Mouse (Mus musculus) intestine, postnatal 0 days (tissue): Measurements from ENCODE around the gene Pdcd11. TPM values are rescaled to one million over a fixed set of nuclear protein-coding genes. Genes with fewer than 3 reads are reported as not detected.

Source experiments
- ATAC-seq: fragments of 200-750 bp; cut with Nextera tagmentation; 2 replicates; pipeline ENCODE4 v1.8.0; 2017; ENCODE audit warnings: mild to moderate bottlenecking, moderate TSS enrichment, moderate library complexity
- H3K27ac ChIP-seq: fragments of 300-500 bp; sonication (generic); 2 replicates; pipeline ENCODE4 v1.5.1; 2014; ENCODE audit warnings: mild to moderate bottlenecking, low read depth, low read length, moderate library complexity
- H3K27me3 ChIP-seq: fragments of 300-500 bp; sonication (generic); replicated peaks from 2 replicates; pipeline ENCODE4 v1.6.1; 2014; ENCODE audit warnings: low read length, mixed read lengths; ENCODE audit not compliant: control insufficient read depth, insufficient read depth
- H3K36me3 ChIP-seq: fragments of 300-500 bp; sonication (generic); 2 replicates; pipeline ENCODE4 v1.6.1; 2014; ENCODE audit warnings: mild to moderate bottlenecking, moderate library complexity; ENCODE audit not compliant: control insufficient read depth, insufficient read depth
- H3K4me1 ChIP-seq: fragments of 300-500 bp; sonication (generic); replicated peaks from 2 replicates; pipeline ENCODE4 v1.6.1; 2014; ENCODE audit warnings: antibody characterized with exemption, low read length, mixed read lengths; ENCODE audit not compliant: control insufficient read depth, insufficient read depth
- H3K4me2 ChIP-seq: fragments of 300-500 bp; sonication (generic); replicated peaks from 2 replicates; pipeline ENCODE4 v1.6.1; 2014; ENCODE audit warnings: low read depth, mild to moderate bottlenecking, moderate library complexity
- H3K4me3 ChIP-seq: fragments of 300-500 bp; sonication (generic); 2 replicates; pipeline ENCODE4 v1.5.1; 2014; ENCODE audit warnings: low read depth, low read length
- H3K9ac ChIP-seq: fragments of 300-500 bp; sonication (generic); 2 replicates; pipeline ENCODE4 v1.6.1; 2014; ENCODE audit warnings: mild to moderate bottlenecking, low read depth, low read length
- H3K9me3 ChIP-seq: fragments of 300-500 bp; sonication (generic); 2 replicates; pipeline ENCODE4 v1.6.1; 2016; ENCODE audit warnings: mixed run types; ENCODE audit not compliant: control insufficient read depth
- CTCF ChIP-seq: sonication (generic); IDR thresholded peaks from 2 replicates; pipeline ENCODE4 v1.5.1; 2016; ENCODE audit warnings: low read depth, mild to moderate bottlenecking, control low read depth, antibody characterized with exemption, moderate library complexity
- WGBS: fragments of 180-500 bp; shearing (Covaris S2); extraction: QIAGEN DNeasy Blood & Tissue Kit; methylation state at CpG from one replicate; pipeline ENCODE4 v1.1.7; 2014; 5-methylcytosine and 5-hydroxymethylcytosine counted together
- polyA plus RNA-seq: library from polyadenylated mRNA; unstranded; fragments of >200 nt; fragmentation: Nextera tagmentation; extraction: Ambion mirVana; gene quantifications from 2 replicates; pipeline ENCODE4 v1.2.1, GENCODE M21; 2015

Pdcd11 gene
- polyA plus RNA-seq, 1 experiment from 2014 or later = 4.3 TPM

- no peak for TF ChIP-seq CTCF
- 0 out of 2 replicates have a peak, but pooled peaks cover 3% of the 10 kb centered on the region for H3K4me1 ChIP-seq
- peak; percentile 77 for ATAC-seq
- peak within 1 kb of the TSS; percentile 94 for H3K4me2 ChIP-seq
- H3K9ac ChIP-seq = peak within 1 kb of the TSS; percentile 70
- H3K27me3 ChIP-seq = no peaks in the 10 kb centered on the region
- no peaks in the 10 kb centered on the region for H3K9me3 ChIP-seq
- peak within 1 kb of the TSS; percentile 82 for H3K27ac ChIP-seq
- H3K4me3 ChIP-seq = peak within 1 kb of the TSS; percentile 91
- H3K36me3 ChIP-seq = peaks cover 7% of the 10 kb centered on the region
- under 1% methylated on average over 75 of the region's 75 CpGs for WGBS
Measured at GRCm38 (mm10) chr19:47050271-47051032, 40.1 kb upstream of the Pdcd11 start, which contains the start of gene Pcgf6. Pcgf6 (minus strand) TSS chr19:47050906.

GRCm38 (mm10) chr19:47052927-47053326 is 37.6 kb upstream of the Pdcd11 start:
- 70% methylated on average over 4 of the region's 4 CpGs for WGBS
- Histone ChIP-seq H3K36me3 (no peaks in the 10 kb centered on the region), H3K9ac (no peak overlapping the region), H3K4me3 (no peak overlapping the region), H3K4me1 (0 out of 2 replicates have a peak, but pooled peaks cover 3% of the 10 kb centered on the region), H3K9me3 (no peaks in the 10 kb centered on the region), H3K27me3 (no peaks in the 10 kb centered on the region), H3K27ac (peak overlapping the region; percentile 60; the same call in 1 of the 2 replicates), H3K4me2 (0 out of 2 replicates have a peak overlapping the region, but pooled peaks have one; percentile 38)
- ATAC-seq = no peak
- peak; percentile 20; the same call in 1 of the 2 replicates for TF ChIP-seq CTCF

- no peak overlapping the region for H3K9ac ChIP-seq
- peak overlapping the region; percentile 60; the same call in 1 of the 2 replicates for H3K27ac ChIP-seq
- H3K4me1 ChIP-seq = 0 out of 2 replicates have a peak, but pooled peaks cover 3% of the 10 kb centered on the region
- 0 out of 2 replicates have a peak overlapping the region, but pooled peaks have one; percentile 38 for H3K4me2 ChIP-seq
- no peaks in the 10 kb centered on the region for H3K27me3 ChIP-seq
- TF ChIP-seq CTCF = no peak
- H3K4me3 ChIP-seq = no peak overlapping the region
- no peaks in the 10 kb centered on the region for H3K36me3 ChIP-seq
- peak; percentile 89 for ATAC-seq
- 30% methylated on average over 4 of the region's 4 CpGs for WGBS
- H3K9me3 ChIP-seq = no peaks in the 10 kb centered on the region
Measured at GRCm38 (mm10) chr19:47053471-47053870, 37.1 kb upstream of the Pdcd11 start.

- Histone ChIP-seq H3K4me2 (no peak overlapping the region), H3K27me3 (no peaks in the 10 kb centered on the region), H3K27ac (no peak overlapping the region), H3K9me3 (no peaks in the 10 kb centered on the region), H3K4me1 (no peaks in the 10 kb centered on the region), H3K4me3 (no peak overlapping the region), H3K9ac (no peak overlapping the region), H3K36me3 (no peaks in the 10 kb centered on the region)
- no peak for ATAC-seq
- no peak for TF ChIP-seq CTCF
- 73% methylated on average over 1 of the region's 1 CpGs for WGBS
Measured at GRCm38 (mm10) chr19:47057684-47058083, 32.9 kb upstream of the Pdcd11 start.

GRCm38 (mm10) chr19:47065860-47066259 is 24.7 kb upstream of the Pdcd11 start:
- peaks cover 5% of the 10 kb centered on the region; the same call in 1 of the 2 replicates for H3K36me3 ChIP-seq
- H3K27me3 ChIP-seq = no peaks in the 10 kb centered on the region
- H3K9me3 ChIP-seq = no peaks in the 10 kb centered on the region
- peak; percentile 45 for TF ChIP-seq CTCF
- no peak overlapping the region for H3K27ac ChIP-seq
- H3K4me3 ChIP-seq = no peak overlapping the region
- WGBS = 94% methylated on average over 3 of the region's 3 CpGs
- H3K4me2 ChIP-seq = no peak overlapping the region
- no peaks in the 10 kb centered on the region for H3K4me1 ChIP-seq
- no peak overlapping the region for H3K9ac ChIP-seq
- ATAC-seq = no peak

- Histone ChIP-seq H3K4me2 (peak within 1 kb of the TSS; percentile 75), H3K9ac (peak within 1 kb of the TSS; percentile 92), H3K4me3 (peak within 1 kb of the TSS; percentile 99), H3K27ac (peak within 1 kb of the TSS; percentile 89), H3K36me3 (peaks cover 17% of the 10 kb centered on the region), H3K27me3 (no peaks in the 10 kb centered on the region), H3K9me3 (no peaks in the 10 kb centered on the region), H3K4me1 (no peaks in the 10 kb centered on the region)
- ATAC-seq = peak; percentile 81
- peak; percentile 41 for TF ChIP-seq CTCF
- WGBS = 9% methylated on average over 45 of the region's 49 CpGs
Measured at GRCm38 (mm10) chr19:47067096-47067882, 23.3 kb upstream of the Pdcd11 start, which contains the start of gene Taf5. Taf5 (plus strand) TSS chr19:47067746.
